Mouse (Mus musculus): ENCODE measurements around the gene Zfp668. TPM values are rescaled to one million over a fixed set of nuclear protein-coding genes. Genes with fewer than 3 reads are reported as not detected.

Zfp668 gene
- 9.2 and 11.8 TPM in 2 replicates for polyA plus RNA-seq (2021; fragmentation: Nextera tagmentation)
- long read RNA-seq, experiment 1, full-length matches to known transcripts = 13 of 19 reads
- long read RNA-seq, experiment 1, partial matches to known transcripts = 0 of 19 reads
- long read RNA-seq, experiment 1, other reads (novel, unspliced or antisense) = 6 of 19 reads
- long read RNA-seq, experiment 2, full-length matches to known transcripts = 49 of 74 reads
- long read RNA-seq, experiment 2, partial matches to known transcripts = 2 of 74 reads
- long read RNA-seq, experiment 2, other reads (novel, unspliced or antisense) = 23 of 74 reads

GRCm38 (mm10) chr7:127876467-127877348 lies at the start of gene Zfp668:
Gene Zfp668 (minus strand): TSS chr7:127876828.

DNA sequence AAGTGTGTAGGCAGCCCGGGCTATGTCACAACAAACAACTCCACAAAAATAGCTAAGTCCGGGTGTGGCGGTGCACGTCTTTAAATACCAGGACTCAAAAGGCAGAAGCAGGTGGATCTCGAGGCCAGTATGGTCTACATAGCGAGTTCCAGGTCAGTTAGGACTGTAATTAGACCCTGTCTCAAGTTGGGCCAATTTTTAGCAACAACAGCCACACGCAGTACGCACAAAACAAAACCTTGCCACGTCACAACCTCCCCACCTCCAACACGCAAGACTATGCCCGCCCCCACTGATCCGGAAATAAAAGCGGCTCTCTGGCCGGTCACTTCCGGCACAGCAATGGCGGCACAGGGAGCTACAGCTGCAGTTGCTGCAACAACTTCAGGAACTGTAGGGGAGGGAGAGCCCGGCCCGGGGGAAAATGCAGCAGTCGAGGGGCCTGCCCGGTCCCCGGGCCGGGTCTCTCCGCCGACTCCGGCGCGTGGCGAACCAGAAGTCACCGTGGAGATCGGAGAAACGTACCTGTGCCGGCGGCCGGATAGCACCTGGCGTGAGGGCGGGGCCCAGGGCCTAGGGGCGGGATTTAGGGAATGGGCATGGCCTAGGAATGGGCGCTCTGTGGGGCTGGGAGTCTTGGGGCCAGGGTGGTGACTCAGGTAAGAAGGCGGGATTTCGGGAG lies 35.7 kb upstream of the Zfp668 start, which contains the start of gene Kat8:
TSS of gene Kat8 (plus strand) at position 327 of the 682 bp plus-strand sequence.

GRCm38 (mm10) chr7:127903971-127904796 lies 27.6 kb upstream of the Zfp668 start, which contains the start of gene Bckdk:
Gene Bckdk (plus strand): TSS chr7:127904082.

DNA sequence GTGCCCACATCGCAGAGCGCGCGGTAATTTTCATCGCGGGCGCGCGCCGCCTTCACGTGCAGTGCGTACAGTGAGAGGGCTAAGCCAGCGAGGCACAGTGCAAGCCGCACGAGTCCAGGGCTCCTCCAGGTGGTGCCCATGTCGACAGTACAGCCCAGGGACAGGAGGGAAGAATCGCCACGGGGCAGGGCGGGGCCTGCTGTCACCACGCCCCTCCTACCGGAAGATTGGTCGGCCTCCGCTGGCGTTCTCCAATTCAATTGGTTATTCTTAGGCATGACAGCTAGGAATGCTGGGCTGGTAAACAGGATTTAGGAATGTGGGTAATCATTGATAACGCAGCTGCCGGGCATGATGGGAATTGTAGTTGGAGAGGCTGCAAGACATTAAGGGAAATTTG lies 18.8 kb upstream of the Zfp668 start, which contains the start of the genes Gm21974 and Vkorc1:
TSS of gene Gm21974 (minus strand) at position 13 of the 400 bp plus-strand sequence.
TSS of gene Vkorc1 (minus strand) at position 176 of the 400 bp plus-strand sequence.

GRCm38 (mm10) chr7:127890798-127891197 lies 14.2 kb upstream of the Zfp668 start, which contains the start of gene Prss53:
Gene Prss53 (minus strand): TSS chr7:127890970.

DNA sequence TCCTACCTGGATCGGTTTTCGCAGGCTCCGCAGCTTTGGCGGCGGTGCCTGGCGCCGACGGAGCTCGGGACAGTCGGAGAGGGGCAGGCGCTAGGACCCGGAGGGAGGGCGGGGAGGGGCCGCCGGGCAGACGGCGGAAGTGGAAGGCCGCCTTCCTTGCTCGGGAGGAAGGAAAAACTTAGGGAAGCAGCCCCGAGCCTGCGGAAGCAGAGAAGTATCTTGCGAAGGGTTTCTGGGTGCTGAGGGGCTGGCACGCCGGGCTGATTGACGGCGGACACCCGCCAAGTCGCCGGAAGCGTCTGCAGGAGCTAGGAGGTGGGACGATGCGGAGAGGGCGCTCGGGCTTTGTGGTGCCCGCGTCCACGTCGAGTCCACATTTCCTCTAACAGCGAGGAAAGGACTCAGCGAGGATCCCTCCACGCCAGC lies 574 bp downstream of the Zfp668 start, which contains the start of gene Zfp646:
TSS of gene Zfp646 (plus strand) at position 181 of the 426 bp plus-strand sequence.

GRCm38 (mm10) chr7:127824176-127824871 lies 52.3 kb downstream of the Zfp668 start, which contains the start of the genes Stx4a and Stx1b:
Gene Stx4a (plus strand): TSS chr7:127824294.
Gene Stx1b (minus strand): TSS chr7:127824549.

Other genes with a start within 250 kb of the Zfp668 start
- gene Bcl7c, start 167.9 kb downstream of the Zfp668 start, polyA plus RNA-seq (2021; fragmentation: Nextera tagmentation) = 5.1 and 6.0 TPM in 2 replicates
- 4.1 and 4.5 TPM in 2 replicates for gene Ctf1, start 164.1 kb downstream of the Zfp668 start, polyA plus RNA-seq (2021; fragmentation: Nextera tagmentation)
- 0.08 TPM in 1 of 2 replicates, not detected in the other for gene Ctf2, start 144.7 kb downstream of the Zfp668 start, polyA plus RNA-seq (2021; fragmentation: Nextera tagmentation)
- 1.0 TPM in 2 replicates for gene Fbxl19, start 132.3 kb downstream of the Zfp668 start, polyA plus RNA-seq (2021; fragmentation: Nextera tagmentation)
- 31.4 and 32.6 TPM in 2 replicates for gene Orai3, start 107.0 kb downstream of the Zfp668 start, polyA plus RNA-seq (2021; fragmentation: Nextera tagmentation)
- 7.7 and 12.9 TPM in 2 replicates for gene Setd1a, start 100.2 kb downstream of the Zfp668 start, polyA plus RNA-seq (2021; fragmentation: Nextera tagmentation)
- not detected in 2 replicates for gene Gm49388, start 91.2 kb downstream of the Zfp668 start, polyA plus RNA-seq (2021; fragmentation: Nextera tagmentation)
- 5.9 and 14.2 TPM in 2 replicates for gene Hsd3b7, start 76.2 kb downstream of the Zfp668 start, polyA plus RNA-seq (2021; fragmentation: Nextera tagmentation)
- gene Stx4a, start 52.5 kb downstream of the Zfp668 start, polyA plus RNA-seq (2021; fragmentation: Nextera tagmentation) = 9.9 and 10.7 TPM in 2 replicates
- gene Stx1b, start 52.3 kb downstream of the Zfp668 start, polyA plus RNA-seq (2021; fragmentation: Nextera tagmentation) = 29.2 and 31.2 TPM in 2 replicates
- 4.8 and 5.7 TPM in 2 replicates for gene Zfp646, start 607 bp downstream of the Zfp668 start, polyA plus RNA-seq (2021; fragmentation: Nextera tagmentation)
- 0.75 and 0.94 TPM in 2 replicates for gene Prss53, start 14.1 kb upstream of the Zfp668 start, polyA plus RNA-seq (2021; fragmentation: Nextera tagmentation)
- not detected in 2 replicates for gene Gm21974, start 18.6 kb upstream of the Zfp668 start, polyA plus RNA-seq (2021; fragmentation: Nextera tagmentation)
- gene Vkorc1, start 18.8 kb upstream of the Zfp668 start, polyA plus RNA-seq (2021; fragmentation: Nextera tagmentation) = 103 and 112 TPM in 2 replicates
- 53.7 and 57.1 TPM in 2 replicates for gene Bckdk, start 27.3 kb upstream of the Zfp668 start, polyA plus RNA-seq (2021; fragmentation: Nextera tagmentation)
- 14.9 and 15.5 TPM in 2 replicates for gene Kat8, start 35.7 kb upstream of the Zfp668 start, polyA plus RNA-seq (2021; fragmentation: Nextera tagmentation)
- gene Prss8, start 53.3 kb upstream of the Zfp668 start, polyA plus RNA-seq (2021; fragmentation: Nextera tagmentation) = 0.41 and 1.6 TPM in 2 replicates
- 17.7 TPM in 2 replicates for gene Prss36, start 69.9 kb upstream of the Zfp668 start, polyA plus RNA-seq (2021; fragmentation: Nextera tagmentation)
- 5.8 TPM in 2 replicates for gene Fus, start 90.6 kb upstream of the Zfp668 start, polyA plus RNA-seq (2021; fragmentation: Nextera tagmentation)
- gene Pycard, start 117.0 kb upstream of the Zfp668 start, polyA plus RNA-seq (2021; fragmentation: Nextera tagmentation) = 16.7 and 20.5 TPM in 2 replicates
- gene Trim72, start 127.1 kb upstream of the Zfp668 start, polyA plus RNA-seq (2021; fragmentation: Nextera tagmentation) = not detected in 2 replicates
- gene Itgam, start 185.8 kb upstream of the Zfp668 start, polyA plus RNA-seq (2021; fragmentation: Nextera tagmentation) = 3.3 and 3.4 TPM in 2 replicates
- gene Gm49368, start 185.9 kb upstream of the Zfp668 start, polyA plus RNA-seq (2021; fragmentation: Nextera tagmentation) = 0.04 TPM in 1 of 2 replicates, not detected in the other